Mouse (Mus musculus) forebrain, embryonic 14.5 days (tissue): ENCODE measurements around the gene Zdhhc14. TPM values are rescaled to one million over a fixed set of nuclear protein-coding genes. Genes with fewer than 3 reads are reported as not detected.

ENCODE experiments used
- ATAC-seq: fragments of 200-750 bp; cut with Nextera tagmentation; 2 replicates; pipeline ENCODE4 v1.8.0; 2017; ENCODE audit warnings: mild to moderate bottlenecking, moderate library complexity
- DNase-seq: peaks from one replicate; pipeline ENCODE4 v3.0.0-alpha.2; 2015; ENCODE audit warnings: low spot score
- H3K27ac ChIP-seq: fragments of 300-500 bp; sonication (generic); 2 replicates; pipeline ENCODE4 v1.5.1; 2014; ENCODE audit warnings: low read depth, mild to moderate bottlenecking, control low read depth, low read length, moderate library complexity
- H3K27me3 ChIP-seq: fragments of 300-500 bp; sonication (generic); replicated peaks from 2 replicates; pipeline ENCODE4 v1.6.1; 2014; ENCODE audit warnings: low read length, control low read depth, mixed read lengths; ENCODE audit not compliant: control insufficient read depth, insufficient read depth
- H3K36me3 ChIP-seq: fragments of 300-500 bp; sonication (generic); 2 replicates; pipeline ENCODE4 v1.6.1; 2014; ENCODE audit warnings: low read length, control low read depth; ENCODE audit not compliant: control insufficient read depth, insufficient read depth
- H3K4me1 ChIP-seq: fragments of 300-500 bp; sonication (generic); 2 replicates; pipeline ENCODE4 v1.6.1; 2014; ENCODE audit warnings: antibody characterized with exemption, low read length, control low read depth; ENCODE audit not compliant: control insufficient read depth, insufficient read depth
- H3K4me2 ChIP-seq: fragments of 300-500 bp; sonication (generic); 2 replicates; pipeline ENCODE4 v1.6.1; 2014; ENCODE audit warnings: mild to moderate bottlenecking, control low read depth, low read length
- H3K4me3 ChIP-seq: fragments of 300-500 bp; sonication (generic); 2 replicates; pipeline ENCODE4 v1.5.1; 2014; ENCODE audit warnings: low read depth, low read length, control low read depth
- H3K9ac ChIP-seq: fragments of 300-500 bp; sonication (generic); 2 replicates; pipeline ENCODE4 v1.6.1; 2014; ENCODE audit warnings: mild to moderate bottlenecking, low read length, control low read depth, moderate library complexity
- H3K9me3 ChIP-seq: fragments of 300-500 bp; sonication (generic); replicated peaks from 2 replicates; pipeline ENCODE4 v1.6.1; 2016; ENCODE audit warnings: low read length, control low read depth, mixed read lengths; ENCODE audit not compliant: control insufficient read depth
- WGBS: fragments of 180-500 bp; shearing (Covaris S2); extraction: QIAGEN DNeasy Blood & Tissue Kit; methylation state at CpG from one replicate; pipeline ENCODE4 v1.1.7; 2014; 5-methylcytosine and 5-hydroxymethylcytosine counted together
- polyA plus RNA-seq: library from polyadenylated mRNA; unstranded; fragments of >200 nt; fragmentation: Nextera tagmentation; extraction: Ambion mirVana; gene quantifications from 2 replicates; pipeline ENCODE4 v1.2.1, GENCODE M21; 2014

Zdhhc14 gene
- polyA plus RNA-seq, 1 experiment from 2014 or later = 4.7 TPM

DNA sequence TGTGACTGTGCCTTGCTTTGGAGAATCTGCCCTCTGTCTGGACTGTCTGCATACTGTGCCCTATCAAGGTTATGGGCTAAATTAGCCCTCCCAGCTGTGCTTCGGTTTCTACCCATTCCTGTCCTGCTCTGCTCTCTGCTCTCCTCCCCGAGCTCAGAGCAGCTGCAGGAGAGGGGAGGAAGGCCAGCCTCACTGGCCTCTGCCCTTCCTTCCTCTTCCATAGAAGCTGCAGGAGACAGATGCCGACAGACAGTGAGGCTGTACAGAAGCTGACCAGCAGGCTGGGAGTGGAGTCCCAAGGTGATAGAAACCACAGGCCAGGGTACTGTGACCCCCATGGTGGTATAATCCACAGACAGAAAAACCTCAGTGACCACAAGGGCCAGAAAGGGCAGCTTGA, 104.1 kb downstream of the Zdhhc14 start:
- Histone ChIP-seq H3K27ac (no peak overlapping the region), H3K36me3 (no peaks in the 10 kb centered on the region), H3K9ac (no peak overlapping the region), H3K27me3 (no peaks in the 10 kb centered on the region), H3K4me3 (no peak overlapping the region), H3K4me2 (no peak overlapping the region), H3K4me1 (no peaks in the 10 kb centered on the region), H3K9me3 (no peaks in the 10 kb centered on the region)
- ATAC-seq = no peak
- 71% methylated on average over 3 of the region's 3 CpGs for WGBS
- no peak for DNase-seq

DNA sequence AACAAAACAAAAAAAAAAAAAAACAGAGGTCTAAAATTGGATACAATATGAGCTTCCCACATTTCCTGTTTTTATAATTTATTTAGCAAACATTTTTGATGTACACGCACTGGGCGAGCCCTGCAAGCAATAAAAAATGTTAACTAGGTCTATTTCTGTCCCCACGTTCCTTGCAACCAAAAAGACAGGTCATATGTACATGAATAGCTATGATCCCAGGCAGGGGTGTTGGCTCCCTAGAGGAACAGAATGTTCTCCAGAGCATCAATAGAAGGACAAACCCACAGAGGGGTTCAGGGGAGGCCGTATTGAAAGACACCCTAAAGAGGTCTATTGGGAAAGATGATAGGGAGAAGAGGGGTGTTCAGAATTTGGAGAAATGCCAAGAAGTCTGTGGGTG, 106.6 kb downstream of the Zdhhc14 start:
- Histone ChIP-seq H3K4me2 (no peak overlapping the region), H3K4me3 (no peak overlapping the region), H3K4me1 (no peaks in the 10 kb centered on the region; the same call in 1 of the 2 replicates), H3K9me3 (no peaks in the 10 kb centered on the region), H3K36me3 (no peaks in the 10 kb centered on the region), H3K27ac (no peak overlapping the region), H3K9ac (no peak overlapping the region), H3K27me3 (no peaks in the 10 kb centered on the region)
- 79% methylated on average over 4 of the region's 4 CpGs for WGBS
- ATAC-seq = no peak
- DNase-seq = no peak

DNA sequence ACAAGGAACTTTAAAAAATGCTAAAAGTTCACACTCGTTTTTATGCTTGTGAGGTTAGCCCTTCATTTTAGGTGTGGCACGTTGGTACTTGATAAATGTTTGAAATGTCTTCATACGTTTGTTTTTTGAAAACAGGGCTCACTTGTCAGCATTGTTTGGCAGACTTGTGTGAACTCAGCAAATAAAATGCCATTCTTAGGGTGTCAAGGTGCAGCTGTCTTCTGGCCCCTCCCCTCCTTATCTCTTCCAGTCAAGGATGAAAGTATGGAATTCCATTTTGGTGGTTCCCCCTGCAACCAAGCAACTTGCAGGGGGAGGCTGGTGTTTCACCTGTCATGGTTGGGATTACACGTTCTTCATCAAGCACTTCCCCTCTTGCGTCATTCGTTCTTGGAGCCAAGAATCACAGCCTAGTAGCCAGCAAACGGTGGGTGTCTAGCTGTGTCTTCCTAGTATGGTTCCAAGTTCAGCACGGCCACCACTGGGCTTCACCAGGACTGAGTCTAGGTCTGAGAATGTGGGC, 108.2 kb downstream of the Zdhhc14 start:
- Histone ChIP-seq H3K4me3 (no peak overlapping the region), H3K9ac (no peak overlapping the region), H3K27ac (no peak overlapping the region), H3K9me3 (no peaks in the 10 kb centered on the region), H3K27me3 (no peaks in the 10 kb centered on the region), H3K4me1 (no peaks in the 10 kb centered on the region; the same call in 1 of the 2 replicates), H3K36me3 (no peaks in the 10 kb centered on the region), H3K4me2 (no peak overlapping the region)
- ATAC-seq = no peak
- no peak for DNase-seq
- 89% methylated on average over 8 of the region's 8 CpGs for WGBS

DNA sequence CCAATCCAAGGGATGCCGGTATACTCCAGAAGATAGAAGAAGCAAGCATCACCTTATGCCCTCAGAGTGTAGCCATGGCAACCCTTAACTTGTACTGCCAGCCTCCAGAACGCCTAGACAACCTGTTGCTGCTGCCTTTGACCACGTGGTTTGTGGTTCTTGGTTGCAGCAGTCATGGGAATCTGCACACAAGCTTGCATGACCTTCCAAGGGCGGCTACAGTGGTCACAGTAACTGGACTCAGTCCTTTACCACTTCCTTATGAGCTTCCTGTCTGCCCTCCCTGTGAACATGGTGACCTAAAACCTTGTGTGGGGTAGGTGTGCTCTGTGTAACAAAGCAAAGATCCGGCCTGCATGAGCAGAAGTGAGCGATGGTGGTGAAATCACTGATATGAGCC, 109.6 kb downstream of the Zdhhc14 start:
- H3K4me3 ChIP-seq = no peak overlapping the region
- ATAC-seq = no peak
- peaks cover 8% of the 10 kb centered on the region for H3K4me1 ChIP-seq
- H3K4me2 ChIP-seq = no peak overlapping the region
- no peaks in the 10 kb centered on the region for H3K27me3 ChIP-seq
- no peaks in the 10 kb centered on the region for H3K36me3 ChIP-seq
- no peak overlapping the region for H3K27ac ChIP-seq
- DNase-seq = no peak
- H3K9me3 ChIP-seq = no peaks in the 10 kb centered on the region
- H3K9ac ChIP-seq = no peak overlapping the region
- 87% methylated on average over 6 of the region's 6 CpGs for WGBS

GRCm38 (mm10) chr17:5606151-5606591, 113.8 kb downstream of the Zdhhc14 start:
- Histone ChIP-seq H3K4me3 (no peak overlapping the region), H3K9ac (no peak overlapping the region), H3K9me3 (no peaks in the 10 kb centered on the region), H3K4me2 (no peak overlapping the region), H3K36me3 (no peaks in the 10 kb centered on the region), H3K4me1 (peaks cover 11% of the 10 kb centered on the region), H3K27me3 (no peaks in the 10 kb centered on the region), H3K27ac (peak overlapping the region; percentile 63; the same call in 1 of the 2 replicates)
- ATAC-seq = peak; percentile 44; the same call in 1 of the 2 replicates
- no peak for DNase-seq
- WGBS = 53% methylated on average over 8 of the region's 8 CpGs

GRCm38 (mm10) chr17:5607352-5607751, 115.0 kb downstream of the Zdhhc14 start:
- ATAC-seq = 0 out of 2 replicates have a peak, but pooled peaks have one; percentile 52
- no peak overlapping the region for H3K27ac ChIP-seq
- 50% methylated on average over 7 of the region's 7 CpGs for WGBS
- H3K4me2 ChIP-seq = no peak overlapping the region
- peaks cover 11% of the 10 kb centered on the region for H3K4me1 ChIP-seq
- no peaks in the 10 kb centered on the region for H3K9me3 ChIP-seq
- no peak overlapping the region for H3K4me3 ChIP-seq
- DNase-seq = peak; percentile 70
- no peak overlapping the region for H3K9ac ChIP-seq
- no peaks in the 10 kb centered on the region for H3K27me3 ChIP-seq
- no peaks in the 10 kb centered on the region for H3K36me3 ChIP-seq

GRCm38 (mm10) chr17:5609875-5610552, 117.7 kb downstream of the Zdhhc14 start:
- DNase-seq (no peak), ATAC-seq (no peak)
- WGBS = 85% methylated on average over 4 of the region's 4 CpGs
- H3K36me3 ChIP-seq = no peaks in the 10 kb centered on the region
- no peaks in the 10 kb centered on the region for H3K9me3 ChIP-seq
- H3K4me2 ChIP-seq = no peak overlapping the region
- H3K4me3 ChIP-seq = no peak overlapping the region
- H3K27ac ChIP-seq = no peak overlapping the region
- no peak overlapping the region for H3K9ac ChIP-seq
- H3K4me1 ChIP-seq = peaks cover 11% of the 10 kb centered on the region
- no peaks in the 10 kb centered on the region for H3K27me3 ChIP-seq

DNA sequence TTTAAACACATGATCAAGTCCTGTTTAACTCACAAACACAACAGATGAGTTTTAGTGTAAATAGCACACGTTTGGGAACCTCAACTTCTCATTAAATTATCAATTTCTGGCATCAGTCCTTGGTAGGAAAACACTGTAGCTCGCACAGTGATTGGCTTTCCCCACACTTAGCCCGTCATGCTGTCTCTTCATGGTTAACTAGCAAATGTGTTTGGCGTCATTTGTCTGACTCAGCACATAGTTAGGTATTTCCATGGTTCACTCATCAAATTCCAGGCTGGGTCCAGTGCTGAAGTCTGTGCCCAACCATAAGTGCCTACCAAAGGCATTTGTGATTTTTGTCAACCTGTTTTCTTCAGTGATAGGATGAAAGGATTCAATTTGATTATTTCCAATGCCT, 119.9 kb downstream of the Zdhhc14 start:
- no peak overlapping the region for H3K4me3 ChIP-seq
- no peaks in the 10 kb centered on the region for H3K36me3 ChIP-seq
- no peak for DNase-seq
- H3K27ac ChIP-seq = no peak overlapping the region
- H3K4me2 ChIP-seq = no peak overlapping the region
- 67% methylated on average over 4 of the region's 4 CpGs for WGBS
- H3K9me3 ChIP-seq = no peaks in the 10 kb centered on the region
- no peak for ATAC-seq
- H3K4me1 ChIP-seq = peaks cover 3% of the 10 kb centered on the region; the same call in 1 of the 2 replicates
- no peak overlapping the region for H3K9ac ChIP-seq
- H3K27me3 ChIP-seq = no peaks in the 10 kb centered on the region

- Histone ChIP-seq H3K4me3 (no peak overlapping the region), H3K9me3 (no peaks in the 10 kb centered on the region), H3K9ac (no peak overlapping the region), H3K36me3 (no peaks in the 10 kb centered on the region), H3K4me2 (no peak overlapping the region), H3K27me3 (no peaks in the 10 kb centered on the region), H3K27ac (no peak overlapping the region), H3K4me1 (no peaks in the 10 kb centered on the region)
- DNase-seq (no peak), ATAC-seq (no peak)
- 70% methylated on average over 9 of the region's 9 CpGs for whole genome bisulfite sequencing
Observed at GRCm38 (mm10) chr17:5614771-5615318, 122.5 kb downstream of the Zdhhc14 start.
